Mouse (Mus musculus): ENCODE results near the gene Traf3ip1. TPM values are rescaled to one million over a fixed set of nuclear protein-coding genes. Genes with fewer than 3 reads are reported as not detected.
A peak's percentile ranks its signal among the peaks of the same experiment; 100 is the strongest.

Gene Traf3ip1
- polyA plus RNA-seq, 1 experiment: 8.0 TPM

GRCm38 (mm10) chr1:91525838-91526237 is 31.4 kb downstream of the Traf3ip1 start:
- H3K4me3 ChIP-seq (ENCODE audit: insufficient read depth, low read length): no peak overlapping the region
- no peak for TF ChIP-seq CTCF (IDR thresholded peaks at IDR 0.05; ENCODE audit: borderline replicate concordance, insufficient read depth, low read length)
- no peak for TF ChIP-seq POLR2A (IDR thresholded peaks at IDR 0.05; ENCODE audit: low read depth, low read length)
- H3K27ac ChIP-seq (ENCODE audit: insufficient read depth, low read length): no peak overlapping the region
- no peaks in the 10 kb centered on the region for H3K4me1 ChIP-seq (ENCODE audit: control insufficient read depth, insufficient read depth, low read length)

GRCm38 (mm10) chr1:91530166-91530565 is 35.7 kb downstream of the Traf3ip1 start:
- Histone ChIP-seq H3K27ac (ENCODE audit: insufficient read depth, low read length) (no peak overlapping the region), H3K4me1 (ENCODE audit: control insufficient read depth, insufficient read depth, low read length) (no peaks in the 10 kb centered on the region), H3K4me3 (ENCODE audit: insufficient read depth, low read length) (no peak overlapping the region)
- TF ChIP-seq POLR2A (IDR thresholded peaks at IDR 0.05; ENCODE audit: low read depth, low read length) (no peak), CTCF (IDR thresholded peaks at IDR 0.05; ENCODE audit: borderline replicate concordance, insufficient read depth, low read length) (no peak)

DNA sequence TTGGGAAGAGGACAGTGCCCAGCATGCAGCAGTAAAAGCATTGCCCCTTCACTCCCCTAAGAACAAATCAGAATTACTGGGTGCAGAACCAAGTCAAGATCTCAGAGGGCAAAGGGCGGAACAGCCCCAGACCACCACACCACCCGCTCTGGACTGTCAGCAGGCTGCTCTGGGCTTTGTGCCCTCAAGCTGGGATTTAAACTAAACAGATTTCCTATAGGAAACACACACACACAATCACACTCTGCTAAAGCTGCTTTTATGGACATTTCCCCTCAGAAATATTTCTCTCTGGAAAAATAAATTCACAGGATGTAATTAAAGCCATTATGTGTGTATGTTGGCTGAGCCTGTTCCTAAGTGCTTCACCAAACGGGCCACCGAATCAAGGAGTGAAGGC is 37.8 kb downstream of the Traf3ip1 start:
- no peak for TF ChIP-seq CTCF (IDR thresholded peaks at IDR 0.05; ENCODE audit: borderline replicate concordance, insufficient read depth, low read length)
- Histone ChIP-seq H3K4me3 (ENCODE audit: insufficient read depth, low read length) (no peak overlapping the region), H3K27ac (ENCODE audit: insufficient read depth, low read length) (no peak overlapping the region), H3K4me1 (ENCODE audit: control insufficient read depth, insufficient read depth, low read length) (no peaks in the 10 kb centered on the region)

DNA sequence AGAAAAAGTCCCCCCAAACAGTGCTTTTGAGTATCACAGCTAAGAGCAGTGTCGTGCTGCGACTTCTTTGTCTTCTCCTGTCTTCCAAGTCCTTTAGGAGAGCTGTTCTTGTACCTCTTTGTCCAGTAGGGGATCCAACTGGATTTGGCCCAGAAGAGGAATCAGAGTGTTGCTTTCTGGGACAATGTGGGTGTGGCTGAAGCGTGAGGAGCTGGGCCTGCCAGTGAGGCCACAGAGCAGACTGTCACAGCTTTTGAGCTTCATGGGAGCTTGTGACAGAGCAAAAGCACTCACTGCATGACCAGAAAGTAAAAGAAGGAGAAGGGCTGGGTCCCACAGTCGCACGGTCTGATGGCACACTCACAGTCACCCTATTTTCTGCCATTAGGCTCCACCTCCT is 38.4 kb downstream of the Traf3ip1 start:
- Histone ChIP-seq H3K27ac (ENCODE audit: insufficient read depth, low read length) (no peak overlapping the region), H3K4me3 (ENCODE audit: insufficient read depth, low read length) (no peak overlapping the region), H3K4me1 (ENCODE audit: control insufficient read depth, insufficient read depth, low read length) (no peaks in the 10 kb centered on the region)
- TF ChIP-seq CTCF (IDR thresholded peaks at IDR 0.05; ENCODE audit: borderline replicate concordance, insufficient read depth, low read length): no peak
- TF ChIP-seq POLR2A (IDR thresholded peaks at IDR 0.05; ENCODE audit: low read depth, low read length): no peak

- Histone ChIP-seq H3K4me1 (ENCODE audit: control insufficient read depth, insufficient read depth, low read length) (no peaks in the 10 kb centered on the region), H3K27ac (ENCODE audit: insufficient read depth, low read length) (no peak overlapping the region), H3K4me3 (ENCODE audit: insufficient read depth, low read length) (no peak overlapping the region)
- TF ChIP-seq CTCF (IDR thresholded peaks at IDR 0.05; ENCODE audit: borderline replicate concordance, insufficient read depth, low read length) (no peak), POLR2A (IDR thresholded peaks at IDR 0.05; ENCODE audit: low read depth, low read length) (no peak)
These were observed 39.0 kb downstream of the Traf3ip1 start for GRCm38 (mm10) chr1:91533483-91533882.

GRCm38 (mm10) chr1:91533961-91534723 is 39.7 kb downstream of the Traf3ip1 start:
- TF ChIP-seq CTCF (IDR thresholded peaks at IDR 0.05; ENCODE audit: borderline replicate concordance, insufficient read depth, low read length) (peak; percentile 32; the same call in 1 of the 2 replicates), POLR2A (IDR thresholded peaks at IDR 0.05; ENCODE audit: low read depth, low read length) (no peak)
- Histone ChIP-seq H3K4me1 (ENCODE audit: control insufficient read depth, insufficient read depth, low read length) (no peaks in the 10 kb centered on the region), H3K4me3 (ENCODE audit: insufficient read depth, low read length) (no peak overlapping the region), H3K27ac (ENCODE audit: insufficient read depth, low read length) (no peak overlapping the region)

GRCm38 (mm10) chr1:91537786-91538569 is 43.5 kb downstream of the Traf3ip1 start:
- no peaks in the 10 kb centered on the region for H3K4me1 ChIP-seq (ENCODE audit: control insufficient read depth, insufficient read depth, low read length)
- TF ChIP-seq CTCF (IDR thresholded peaks at IDR 0.05; ENCODE audit: borderline replicate concordance, insufficient read depth, low read length) (no peak), POLR2A (IDR thresholded peaks at IDR 0.05; ENCODE audit: low read depth, low read length) (no peak)

GRCm38 (mm10) chr1:91538570-91538929 is 44.1 kb downstream of the Traf3ip1 start:
- H3K27ac ChIP-seq (ENCODE audit: insufficient read depth, low read length): no peak overlapping the region
- no peaks in the 10 kb centered on the region for H3K4me1 ChIP-seq (ENCODE audit: control insufficient read depth, insufficient read depth, low read length)
- TF ChIP-seq POLR2A (IDR thresholded peaks at IDR 0.05; ENCODE audit: low read depth, low read length): no peak
- H3K4me3 ChIP-seq (ENCODE audit: insufficient read depth, low read length): no peak overlapping the region

More at GRCm38 (mm10) chr1:91537786-91538569, 43.5 kb downstream of the Traf3ip1 start:
- no peak overlapping the region for H3K27ac ChIP-seq (ENCODE audit: insufficient read depth, low read length)
- no peak overlapping the region for H3K4me3 ChIP-seq (ENCODE audit: insufficient read depth, low read length)

GRCm38 (mm10) chr1:91539246-91539645 is 44.8 kb downstream of the Traf3ip1 start:
- no peak overlapping the region for H3K27ac ChIP-seq (ENCODE audit: insufficient read depth, low read length)
- no peaks in the 10 kb centered on the region for H3K4me1 ChIP-seq (ENCODE audit: control insufficient read depth, insufficient read depth, low read length)
- TF ChIP-seq POLR2A (IDR thresholded peaks at IDR 0.05; ENCODE audit: low read depth, low read length) (no peak), CTCF (IDR thresholded peaks at IDR 0.05; ENCODE audit: borderline replicate concordance, insufficient read depth, low read length) (no peak)
- H3K4me3 ChIP-seq (ENCODE audit: insufficient read depth, low read length): no peak overlapping the region

DNA sequence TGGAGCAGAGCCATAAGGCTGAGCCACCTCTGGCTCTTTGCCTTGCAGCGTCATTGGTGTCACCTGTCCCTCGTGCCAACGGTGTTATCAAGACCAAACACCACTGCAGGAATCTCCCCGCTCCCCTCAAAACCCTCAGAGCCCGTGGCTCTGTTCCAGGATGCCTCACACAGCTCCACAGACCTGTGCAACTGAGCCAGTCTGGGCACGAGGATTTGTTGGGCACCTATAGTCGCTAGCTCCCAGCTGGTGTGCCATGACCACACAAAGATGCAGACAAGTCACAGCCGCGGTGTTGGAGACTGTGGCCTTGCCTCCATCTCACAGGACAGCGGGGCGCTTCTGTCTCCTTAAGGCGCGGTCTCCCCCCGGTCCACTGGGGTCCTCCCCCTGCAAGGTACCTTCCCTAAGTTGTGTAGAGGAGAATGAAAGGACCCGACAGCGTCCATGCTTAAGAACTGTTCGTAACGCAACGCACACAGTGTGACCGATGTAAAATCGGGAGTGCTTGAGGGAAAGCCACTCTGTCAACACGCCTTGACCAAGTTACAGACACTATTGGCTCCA is 45.3 kb downstream of the Traf3ip1 start:
- Histone ChIP-seq H3K4me3 (ENCODE audit: insufficient read depth, low read length) (peak overlapping the region; percentile 45), H3K27ac (ENCODE audit: insufficient read depth, low read length) (no peak overlapping the region), H3K4me1 (ENCODE audit: control insufficient read depth, insufficient read depth, low read length) (no peaks in the 10 kb centered on the region)
- no peak for TF ChIP-seq CTCF (IDR thresholded peaks at IDR 0.05; ENCODE audit: borderline replicate concordance, insufficient read depth, low read length)
- no peak for TF ChIP-seq POLR2A (IDR thresholded peaks at IDR 0.05; ENCODE audit: low read depth, low read length)
